Mouse (Mus musculus): ENCODE measurements around the gene 2510039O18Rik.

- TF ChIP-seq CTCF (IDR thresholded peaks at IDR 0.05; ENCODE audit: low read depth), result no peak
- no peak for TF ChIP-seq EP300 (optimal IDR thresholded peaks at IDR 0.05)
Measured at GRCm38 (mm10) chr4:147927705-147928104, 13.0 kb upstream of the 2510039O18Rik start.
